Mouse (Mus musculus): Measurements from ENCODE around the gene Dhx15.

- no peak for TF ChIP-seq GATA1 (IDR thresholded peaks at IDR 0.05; ENCODE audit: borderline replicate concordance, low read length)
- no peak for TF ChIP-seq FLI1 (IDR thresholded peaks at IDR 0.05; ENCODE audit: low read length)
Observed at GRCm38 (mm10) chr5:52218238-52218637, 27.9 kb upstream of the Dhx15 start.
